Mouse (Mus musculus): Measurements from ENCODE around the gene Ier5.

DNA sequence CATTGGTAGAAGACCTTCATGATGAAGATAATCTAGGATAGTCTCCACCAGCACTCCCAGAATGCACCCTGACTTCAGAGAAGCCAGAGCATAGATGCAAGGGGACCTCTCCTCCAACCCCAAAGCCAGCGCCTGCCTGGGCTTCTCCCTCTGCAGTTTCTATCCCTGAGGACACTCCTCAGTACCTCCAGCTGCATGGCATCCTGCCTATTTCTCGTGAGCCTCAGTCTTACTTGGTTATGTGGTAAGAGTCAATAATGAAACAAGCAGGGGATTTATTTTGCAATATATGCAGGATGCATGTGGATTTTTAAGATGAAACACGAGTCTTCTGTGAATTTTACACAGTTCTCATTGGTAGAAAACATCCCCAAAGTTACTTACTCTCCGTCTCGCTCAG, 33.2 kb downstream of the Ier5 start:
- no peak for TF ChIP-seq CTCF (IDR thresholded peaks at IDR 0.05; ENCODE audit: control insufficient read depth, insufficient read depth, low read length)
- TF ChIP-seq POLR2A (IDR thresholded peaks at IDR 0.05; ENCODE audit: borderline replicate concordance, control insufficient read depth, low read depth, low read length): no peak

Data from bone marrow, adult 2 months (tissue).